Mouse (Mus musculus) heart, embryonic 16.5 days (tissue): ENCODE measurements around the gene Slc9a9. TPM values are rescaled to one million over a fixed set of nuclear protein-coding genes. Genes with fewer than 3 reads are reported as not detected.

Experiments
- ATAC-seq: fragments of 200-750 bp; cut with Nextera tagmentation; replicated peaks from 2 replicates; pipeline ENCODE4 v1.8.0; 2017; ENCODE audit warnings: moderate number of reproducible peaks; ENCODE audit not compliant: insufficient read depth, low FRiP score; ENCODE audit errors: extremely low read depth
- H3K27ac ChIP-seq: fragments of 300-500 bp; sonication (generic); 2 replicates; pipeline ENCODE4 v1.5.1; 2014; ENCODE audit warnings: mild to moderate bottlenecking, low read length, control low read depth, moderate library complexity
- H3K27me3 ChIP-seq: fragments of 300-500 bp; sonication (generic); 2 replicates; pipeline ENCODE4 v1.6.1; 2014; ENCODE audit warnings: low read length, mixed read lengths; ENCODE audit not compliant: control insufficient read depth, insufficient read depth
- H3K36me3 ChIP-seq: fragments of 300-500 bp; sonication (generic); 2 replicates; pipeline ENCODE4 v1.6.1; 2014; ENCODE audit not compliant: control insufficient read depth, insufficient read depth
- H3K4me1 ChIP-seq: fragments of 300-500 bp; sonication (generic); 2 replicates; pipeline ENCODE4 v1.6.1; 2014; ENCODE audit warnings: low read length, mixed read lengths; ENCODE audit not compliant: control insufficient read depth, insufficient read depth
- H3K4me2 ChIP-seq: fragments of 300-500 bp; sonication (generic); 2 replicates; pipeline ENCODE4 v1.6.1; 2014; ENCODE audit warnings: low read depth, mild to moderate bottlenecking, control low read depth, low read length
- H3K4me3 ChIP-seq: fragments of 300-500 bp; sonication (generic); 2 replicates; pipeline ENCODE4 v1.5.1; 2014; ENCODE audit warnings: mild to moderate bottlenecking, control low read depth, low read length
- H3K9ac ChIP-seq: fragments of 300-500 bp; sonication (generic); 2 replicates; pipeline ENCODE4 v1.6.1; 2014; ENCODE audit warnings: low read length, control low read depth
- H3K9me3 ChIP-seq: fragments of 300-500 bp; sonication (generic); replicated peaks from 2 replicates; pipeline ENCODE4 v1.6.1; 2016; ENCODE audit warnings: low read length; ENCODE audit not compliant: control insufficient read depth
- WGBS: fragments of 180-500 bp; shearing (Covaris S2); extraction: QIAGEN DNeasy Blood & Tissue Kit; methylation state at CpG from one replicate; pipeline ENCODE4 v1.1.7; 2014; 5-methylcytosine and 5-hydroxymethylcytosine counted together
- polyA plus RNA-seq: library from polyadenylated mRNA; unstranded; fragments of >200 nt; fragmentation: Nextera tagmentation; extraction: Ambion mirVana; gene quantifications from 2 replicates; pipeline ENCODE4 v1.2.1, GENCODE M21; 2015

Gene Slc9a9
- polyA plus RNA-seq, 1 experiment from 2014 or later, result 6.3 TPM

- Histone ChIP-seq H3K4me1 (no peaks in the 10 kb centered on the region), H3K9me3 (no peaks in the 10 kb centered on the region), H3K4me3 (no peak overlapping the region), H3K9ac (no peak overlapping the region), H3K36me3 (no peaks in the 10 kb centered on the region), H3K4me2 (no peak overlapping the region), H3K27ac (no peak overlapping the region), H3K27me3 (no peaks in the 10 kb centered on the region)
- WGBS, result 68% methylated on average over 3 of the region's 3 CpGs
- no peak for ATAC-seq
Measured at GRCm38 (mm10) chr9:94844176-94844575, 174.5 kb downstream of the Slc9a9 start.

DNA sequence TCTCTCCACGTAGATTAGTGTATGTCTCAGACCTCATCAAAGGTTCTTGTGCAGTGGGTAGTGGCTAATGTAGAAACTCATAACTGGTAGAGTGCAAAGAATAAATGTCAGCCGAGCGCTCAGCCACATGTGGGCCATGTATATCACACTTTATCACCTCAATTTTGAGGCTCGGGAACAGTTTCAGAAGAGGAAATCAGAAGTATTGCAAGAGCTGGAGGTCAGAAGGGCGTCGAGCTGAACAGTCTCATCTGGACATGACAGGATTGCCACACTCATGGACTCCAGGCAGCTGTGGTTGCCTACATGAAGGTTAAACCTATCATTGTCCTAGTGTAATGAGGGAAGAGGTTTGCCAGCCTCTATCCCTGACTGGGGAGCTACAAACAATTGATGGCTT, 177.9 kb downstream of the Slc9a9 start:
- H3K36me3 ChIP-seq, result no peaks in the 10 kb centered on the region
- no peaks in the 10 kb centered on the region for H3K27me3 ChIP-seq
- ATAC-seq, result no peak
- no peak overlapping the region for H3K4me3 ChIP-seq
- WGBS, result 81% methylated on average over 6 of the region's 6 CpGs
- no peak overlapping the region for H3K27ac ChIP-seq
- H3K4me1 ChIP-seq, result no peaks in the 10 kb centered on the region
- H3K9ac ChIP-seq, result no peak overlapping the region
- H3K4me2 ChIP-seq, result no peak overlapping the region
- H3K9me3 ChIP-seq, result no peaks in the 10 kb centered on the region

DNA sequence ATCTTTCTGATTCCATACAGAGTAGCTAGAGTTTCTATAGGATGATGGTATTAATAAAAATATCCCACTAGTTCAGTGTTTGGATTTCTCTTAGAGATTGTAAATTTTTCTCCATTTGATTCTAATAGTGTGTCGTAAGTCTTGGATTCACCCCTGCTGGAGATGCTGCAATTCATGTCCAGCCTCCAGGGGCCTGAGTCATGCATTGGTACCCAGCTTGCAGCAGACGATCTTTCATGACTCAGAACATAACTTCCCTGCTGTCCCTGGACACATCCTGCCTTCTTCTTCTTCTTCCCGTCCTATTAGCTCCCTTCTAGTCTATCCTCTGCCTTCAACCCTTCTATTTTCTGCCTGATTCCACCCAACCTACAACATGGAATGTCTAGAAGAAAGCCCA, 181.8 kb downstream of the Slc9a9 start:
- Histone ChIP-seq H3K9ac (no peak overlapping the region), H3K36me3 (no peaks in the 10 kb centered on the region), H3K4me3 (no peak overlapping the region), H3K4me1 (no peaks in the 10 kb centered on the region), H3K4me2 (no peak overlapping the region), H3K27ac (no peak overlapping the region), H3K27me3 (no peaks in the 10 kb centered on the region), H3K9me3 (no peaks in the 10 kb centered on the region)
- WGBS, result 60% methylated on average over 3 of the region's 3 CpGs
- no peak for ATAC-seq

DNA sequence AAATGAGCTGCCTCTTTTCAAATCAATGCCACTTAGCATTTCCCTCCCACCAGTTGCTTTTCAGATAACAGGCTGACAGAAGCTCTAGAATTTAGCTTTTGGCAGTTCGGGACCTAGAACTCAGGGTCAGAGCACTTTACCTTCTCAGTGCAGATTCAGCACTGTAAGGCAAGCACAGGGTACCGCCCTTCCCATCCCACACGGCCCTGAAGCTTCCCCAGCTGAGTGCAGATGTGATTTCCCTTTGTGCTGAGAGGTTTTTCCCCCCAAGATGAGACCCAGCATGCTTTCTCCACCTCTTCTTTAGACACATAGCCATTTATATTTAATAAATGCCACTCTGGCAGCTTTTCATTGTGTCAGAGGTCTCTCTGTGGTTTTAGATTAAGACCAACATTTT, 186.4 kb downstream of the Slc9a9 start:
- Histone ChIP-seq H3K4me1 (no peaks in the 10 kb centered on the region), H3K9ac (no peak overlapping the region), H3K27ac (no peak overlapping the region), H3K36me3 (no peaks in the 10 kb centered on the region), H3K9me3 (no peaks in the 10 kb centered on the region), H3K4me3 (no peak overlapping the region), H3K4me2 (no peak overlapping the region), H3K27me3 (no peaks in the 10 kb centered on the region)
- ATAC-seq, result no peak
- WGBS, result 51% methylated on average over 3 of the region's 3 CpGs

DNA sequence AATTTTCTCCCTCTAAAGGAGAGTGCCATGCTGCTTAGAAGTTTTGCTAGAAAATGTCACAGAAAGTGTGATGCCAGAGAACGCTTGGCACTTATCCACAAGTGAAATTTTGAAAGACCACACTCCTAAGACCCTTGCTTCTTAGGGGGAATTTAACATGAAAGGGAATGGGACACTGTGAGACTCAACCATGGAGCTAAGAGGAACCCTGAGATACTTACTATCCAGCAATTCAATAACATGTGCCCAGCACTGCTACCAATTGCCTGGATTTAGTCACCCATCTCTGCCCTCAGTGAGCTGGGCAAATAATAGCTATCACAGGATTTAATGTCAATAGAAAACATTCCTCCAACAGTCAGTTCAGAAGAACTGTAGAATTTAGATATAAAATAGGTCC, 198.8 kb downstream of the Slc9a9 start:
- Histone ChIP-seq H3K4me3 (no peak overlapping the region), H3K27me3 (no peaks in the 10 kb centered on the region), H3K9ac (no peak overlapping the region), H3K4me1 (no peaks in the 10 kb centered on the region), H3K4me2 (no peak overlapping the region), H3K9me3 (no peaks in the 10 kb centered on the region), H3K27ac (no peak overlapping the region), H3K36me3 (no peaks in the 10 kb centered on the region)
- ATAC-seq, result no peak
- WGBS, result 66% methylated on average over 1 of the region's 1 CpGs

GRCm38 (mm10) chr9:94869023-94869799, 199.5 kb downstream of the Slc9a9 start:
- no peak for ATAC-seq
- WGBS, result 65% methylated on average over 4 of the region's 4 CpGs
- no peak overlapping the region for H3K4me3 ChIP-seq
- H3K4me1 ChIP-seq, result no peaks in the 10 kb centered on the region
- no peaks in the 10 kb centered on the region for H3K9me3 ChIP-seq
- no peak overlapping the region for H3K4me2 ChIP-seq
- H3K36me3 ChIP-seq, result no peaks in the 10 kb centered on the region
- H3K27me3 ChIP-seq, result no peaks in the 10 kb centered on the region
- no peak overlapping the region for H3K27ac ChIP-seq
- no peak overlapping the region for H3K9ac ChIP-seq

DNA sequence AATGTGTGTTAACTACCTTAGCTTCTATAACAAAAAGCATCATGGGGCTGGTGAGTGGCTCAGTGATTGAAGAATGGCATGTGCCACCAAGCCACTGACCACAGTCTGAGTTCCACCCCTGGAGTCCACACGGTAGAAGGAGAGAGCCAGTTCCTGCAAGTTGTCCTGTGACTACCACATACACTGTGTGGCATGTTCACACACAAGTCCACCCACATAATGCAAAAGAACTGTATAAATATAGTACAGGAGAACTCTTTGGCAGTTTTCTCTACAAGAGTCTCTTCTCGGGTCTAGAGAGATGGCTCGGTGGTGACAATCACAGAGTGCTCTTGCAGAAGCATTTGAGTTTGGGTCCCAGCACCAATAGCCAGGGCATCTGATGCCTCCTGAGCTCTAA, 212.8 kb downstream of the Slc9a9 start:
- Histone ChIP-seq H3K27me3 (no peaks in the 10 kb centered on the region), H3K4me1 (no peaks in the 10 kb centered on the region), H3K36me3 (no peaks in the 10 kb centered on the region), H3K4me3 (no peak overlapping the region), H3K27ac (no peak overlapping the region), H3K9me3 (no peaks in the 10 kb centered on the region), H3K9ac (no peak overlapping the region), H3K4me2 (no peak overlapping the region)
- WGBS, result 84% methylated on average over 3 of the region's 3 CpGs
- no peak for ATAC-seq

DNA sequence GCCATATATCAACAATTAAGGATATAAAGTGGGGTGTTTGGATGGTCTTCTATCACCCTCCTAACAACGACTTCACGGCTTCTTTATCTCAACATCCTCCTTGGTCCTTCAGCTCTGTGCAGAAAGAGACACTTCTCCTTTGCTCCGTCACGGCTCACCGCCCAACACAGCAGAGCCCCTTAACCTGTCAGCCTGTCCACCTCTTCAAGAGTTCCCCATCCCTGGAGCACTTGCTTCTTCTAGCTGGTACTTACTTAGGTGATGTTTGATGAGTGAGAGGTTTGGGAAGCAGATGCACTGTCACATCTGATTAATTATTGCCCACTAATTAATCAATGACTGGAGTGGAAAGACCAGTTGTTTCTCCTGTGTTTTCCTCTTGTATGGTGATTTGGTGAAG, 213.7 kb downstream of the Slc9a9 start:
- Histone ChIP-seq H3K9me3 (no peaks in the 10 kb centered on the region), H3K4me1 (no peaks in the 10 kb centered on the region), H3K9ac (no peak overlapping the region), H3K27me3 (no peaks in the 10 kb centered on the region), H3K4me2 (no peak overlapping the region), H3K36me3 (no peaks in the 10 kb centered on the region), H3K4me3 (no peak overlapping the region), H3K27ac (no peak overlapping the region)
- no peak for ATAC-seq
- 74% methylated on average over 5 of the region's 5 CpGs for WGBS

GRCm38 (mm10) chr9:94885151-94885550, 215.4 kb downstream of the Slc9a9 start:
- Histone ChIP-seq H3K4me3 (no peak overlapping the region), H3K9me3 (no peaks in the 10 kb centered on the region), H3K4me1 (no peaks in the 10 kb centered on the region), H3K36me3 (no peaks in the 10 kb centered on the region), H3K27ac (no peak overlapping the region), H3K27me3 (no peaks in the 10 kb centered on the region), H3K4me2 (no peak overlapping the region), H3K9ac (no peak overlapping the region)
- 42% methylated on average over 1 of the region's 1 CpGs for WGBS
- ATAC-seq, result no peak
